Mouse (Mus musculus) adrenal gland, postnatal 4 days (tissue): Measurements from ENCODE around the gene Ncoa5. TPM values are rescaled to one million over a fixed set of nuclear protein-coding genes. Genes with fewer than 3 reads are reported as not detected.

Experiments used
- DNase-seq, 2 experiments: peaks; one replicate each; pipeline ENCODE4 v3.0.0; 2021 to 2022; ENCODE audit warnings: low spot score in 2 of 2, mixed read lengths in 2 of 2
- total RNA-seq, 2 experiments: library from RNA; stranded (reverse); gene quantifications; 2 replicates each; pipeline ENCODE4 v1.2.3; 2021

Ncoa5 gene
- total RNA-seq, 2 experiments from 2014 or later: 43.7 to 50.1 TPM

- no peak for DNase-seq
Measured at GRCm38 (mm10) chr2:165050826-165051548, 16.3 kb upstream of the Ncoa5 start.

DNA sequence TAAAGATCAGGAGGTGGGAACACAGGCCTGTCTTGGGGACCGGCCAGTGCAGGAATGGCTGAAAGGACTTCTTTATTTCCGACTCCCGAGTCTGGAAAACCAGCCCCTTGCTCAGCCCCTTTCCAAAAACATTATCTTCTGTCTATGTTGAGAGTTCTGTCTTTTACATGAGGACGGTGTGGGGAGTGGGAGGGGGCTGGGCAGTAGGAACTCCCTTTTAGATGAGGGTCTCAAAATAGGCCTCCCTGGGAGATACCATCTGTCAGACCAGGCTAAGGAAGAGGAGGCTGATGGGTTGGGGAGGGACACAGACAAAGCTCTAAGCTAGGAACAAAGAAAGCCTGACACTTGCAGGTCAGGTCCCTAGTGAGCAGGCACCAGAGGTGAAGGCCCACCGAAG is 14.4 kb upstream of the Ncoa5 start:
- DNase-seq: no peak

- DNase-seq: no peak
Measured at GRCm38 (mm10) chr2:165043729-165044128, 9.1 kb upstream of the Ncoa5 start.

DNA sequence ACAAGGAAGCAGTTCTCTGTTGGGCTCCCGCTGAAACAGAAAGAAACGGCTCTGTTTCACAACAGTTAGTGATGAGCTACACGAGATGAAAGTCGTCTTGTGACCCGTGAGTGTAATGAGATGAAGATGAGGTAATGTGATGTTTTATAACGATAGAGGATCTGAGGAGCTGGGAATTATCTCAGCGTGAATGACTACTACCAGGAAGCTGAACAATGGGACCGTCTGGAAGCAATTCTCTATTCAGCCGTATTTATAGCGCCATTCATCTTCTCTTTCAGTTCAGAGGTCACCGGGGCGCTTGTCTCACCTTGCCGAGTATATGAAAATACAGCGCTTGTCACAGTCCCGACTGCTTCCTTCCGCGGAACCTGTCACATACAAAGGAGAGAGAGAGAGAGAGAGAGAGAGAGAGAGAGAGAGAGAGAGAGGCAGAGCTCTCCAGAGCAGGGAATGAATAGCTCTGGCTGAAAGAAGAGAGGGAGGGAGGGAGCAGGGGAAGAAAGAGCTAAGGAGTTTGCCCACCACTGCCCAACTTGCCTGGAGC is 8.5 kb upstream of the Ncoa5 start:
- no peak for DNase-seq

DNA sequence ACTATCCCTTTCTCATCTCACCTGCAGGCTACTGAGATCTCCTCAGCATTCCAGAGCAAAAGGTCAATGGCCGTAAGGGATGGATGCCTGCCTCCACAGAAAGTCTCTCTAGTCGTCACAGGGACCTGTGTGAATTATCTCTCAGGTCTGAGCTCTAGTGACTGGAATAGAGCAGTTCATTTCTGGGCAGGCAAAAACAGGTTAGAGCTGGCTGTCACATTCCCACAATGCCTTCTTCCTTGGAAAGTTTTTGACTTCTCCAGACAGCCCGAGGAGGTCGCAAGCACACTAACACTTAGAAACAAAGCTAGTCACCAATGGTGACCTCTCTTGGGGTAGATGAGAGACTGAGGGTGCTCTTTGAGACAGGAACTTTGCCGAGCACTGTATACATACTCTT is 7.5 kb upstream of the Ncoa5 start:
- no peak for DNase-seq

DNA sequence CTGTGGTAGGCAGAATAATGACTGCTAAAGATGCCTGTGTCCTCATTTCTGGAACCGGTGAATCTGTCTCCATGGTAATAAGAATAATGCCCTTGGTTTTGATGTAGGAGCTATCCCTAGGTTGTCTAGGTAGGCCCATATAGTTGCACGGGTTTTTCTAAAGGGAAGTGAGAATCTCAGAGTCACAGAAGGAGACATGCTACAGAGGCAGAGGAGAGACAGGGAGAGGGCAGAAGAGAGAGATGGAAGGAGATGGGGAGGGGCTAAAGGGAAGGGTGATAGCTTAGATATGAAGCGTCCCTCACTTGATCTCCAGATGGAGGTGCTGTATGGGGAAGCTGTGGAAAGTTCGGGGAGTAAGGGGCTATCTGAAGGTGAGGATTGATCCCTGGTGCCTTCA is 2.7 kb upstream of the Ncoa5 start:
- no peak for DNase-seq

GRCm38 (mm10) chr2:165035058-165035431 is 378 bp upstream of the Ncoa5 start:
- no peak for DNase-seq

GRCm38 (mm10) chr2:165033306-165033705 is 1.4 kb downstream of the Ncoa5 start:
- DNase-seq: no peak

DNA sequence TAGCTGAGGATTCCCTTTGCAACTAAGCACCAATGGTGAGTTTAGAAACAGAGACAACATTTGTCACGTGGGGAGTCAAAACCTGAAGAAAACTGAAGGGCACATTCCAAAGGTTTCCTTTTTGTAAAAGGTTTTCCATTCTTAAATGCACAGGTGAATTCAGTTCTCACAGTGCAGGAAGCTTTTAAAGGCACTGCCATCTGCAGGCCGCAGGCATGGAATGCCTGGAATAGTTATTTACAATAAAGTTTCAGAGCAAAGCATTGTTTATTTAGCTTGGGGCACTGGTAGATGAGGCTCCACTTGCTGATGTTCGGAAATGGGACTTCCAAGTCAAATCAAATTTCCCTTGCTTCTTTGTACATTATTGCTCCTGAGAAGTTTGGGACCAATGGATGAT is 2.1 kb downstream of the Ncoa5 start:
- no peak for DNase-seq

DNA sequence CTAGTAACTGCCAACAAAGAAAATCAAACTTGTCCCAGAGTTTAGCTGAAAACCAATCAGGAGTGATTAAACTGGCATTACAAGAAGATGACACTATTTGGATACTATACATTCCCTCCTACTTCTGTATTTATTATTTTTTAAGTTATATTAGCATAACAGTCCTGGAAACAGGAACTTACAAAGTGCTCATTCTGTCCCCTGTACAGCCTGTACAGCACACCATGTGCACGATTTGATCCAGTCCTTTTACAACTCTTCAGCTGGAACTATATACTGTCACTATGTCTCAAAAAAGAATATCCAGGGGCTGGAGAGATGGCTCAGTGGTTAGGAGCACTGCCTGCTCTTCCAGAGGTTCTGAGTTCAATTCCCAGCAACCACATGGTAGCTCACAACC is 7.5 kb downstream of the Ncoa5 start:
- DNase-seq: no peak

GRCm38 (mm10) chr2:165020490-165020889 is 14.2 kb downstream of the Ncoa5 start:
- no peak for DNase-seq

- no peak for DNase-seq
Measured at GRCm38 (mm10) chr2:165014935-165015334, 19.7 kb downstream of the Ncoa5 start.

DNA sequence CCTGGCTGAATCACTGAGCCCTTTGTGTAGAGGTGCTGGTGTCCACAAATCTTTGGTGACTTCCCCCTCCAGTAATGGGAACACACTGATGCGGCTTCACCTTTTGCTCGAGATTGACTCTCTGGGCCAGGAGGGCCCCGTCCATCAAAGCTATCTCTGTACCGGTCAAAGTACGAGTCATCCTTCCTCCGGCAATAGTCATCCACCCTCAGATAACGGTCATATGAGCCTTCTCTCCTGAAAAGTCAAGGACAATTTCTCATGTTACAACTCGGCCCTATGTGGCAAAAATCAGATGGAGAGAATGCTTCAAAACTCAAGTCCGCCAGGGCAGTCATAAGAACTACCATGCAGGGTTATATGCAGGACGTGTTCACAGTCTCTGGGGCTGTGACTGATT is 24.3 kb downstream of the Ncoa5 start:
- no peak for DNase-seq

DNA sequence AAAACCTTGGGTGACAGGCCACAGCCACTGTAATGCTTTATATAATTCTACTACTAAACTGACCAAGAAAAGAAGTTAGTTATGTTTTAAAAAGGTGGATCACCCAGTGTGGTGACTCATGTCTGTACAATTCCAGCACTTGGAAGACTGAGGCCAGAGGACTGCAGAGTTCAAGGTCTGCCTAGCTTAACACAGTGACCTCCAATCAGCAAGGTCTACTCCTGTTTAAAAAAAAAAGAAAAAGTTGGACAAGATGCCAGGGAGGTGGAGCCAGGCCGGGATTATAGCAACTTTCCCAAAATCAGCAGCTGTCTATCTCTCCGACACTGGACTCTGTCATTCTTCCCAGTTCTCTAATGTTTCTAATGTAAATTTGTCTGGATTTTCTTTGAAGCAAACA is 25.1 kb downstream of the Ncoa5 start:
- no peak for DNase-seq

DNA sequence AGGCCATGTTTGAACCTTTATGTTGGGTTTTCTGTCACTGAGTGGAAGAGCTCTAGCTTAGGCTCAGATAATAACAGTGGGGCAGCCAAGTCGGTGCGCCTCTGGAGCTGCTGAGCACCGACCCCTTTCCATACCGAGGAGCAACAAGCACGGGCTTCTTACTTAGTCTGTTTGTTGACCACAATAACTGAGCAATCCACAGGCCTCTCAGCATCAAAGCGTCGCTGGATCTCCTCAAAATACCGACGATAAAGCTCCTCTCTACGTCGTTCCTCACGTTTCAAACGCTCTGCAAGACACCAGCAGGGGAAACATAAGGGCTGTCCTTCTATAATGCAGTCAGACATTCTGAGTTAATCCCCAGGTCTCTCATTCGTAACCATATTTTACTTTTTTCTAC is 25.5 kb downstream of the Ncoa5 start:
- DNase-seq: no peak

- DNase-seq: no peak
Measured at GRCm38 (mm10) chr2:165007986-165008385, 26.7 kb downstream of the Ncoa5 start.

DNA sequence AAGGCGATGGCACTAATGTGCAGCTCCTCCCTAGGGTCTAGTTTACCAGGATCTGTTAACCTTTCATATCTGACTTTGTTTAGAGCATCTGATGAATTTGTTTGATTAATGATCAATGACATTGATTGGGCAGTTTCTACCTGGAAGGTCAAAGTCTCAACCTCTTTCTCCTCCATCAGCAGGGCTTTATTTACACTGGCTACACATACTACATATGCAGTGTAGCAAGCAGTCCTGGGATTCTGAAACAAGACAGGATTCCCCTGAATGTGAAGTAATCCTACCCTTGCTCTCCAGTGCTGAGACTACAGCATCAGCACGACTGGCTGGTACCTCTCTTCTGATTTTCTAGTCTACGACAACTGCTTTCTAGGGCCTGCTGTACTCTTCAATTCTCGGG is 27.9 kb downstream of the Ncoa5 start:
- DNase-seq: no peak

DNA sequence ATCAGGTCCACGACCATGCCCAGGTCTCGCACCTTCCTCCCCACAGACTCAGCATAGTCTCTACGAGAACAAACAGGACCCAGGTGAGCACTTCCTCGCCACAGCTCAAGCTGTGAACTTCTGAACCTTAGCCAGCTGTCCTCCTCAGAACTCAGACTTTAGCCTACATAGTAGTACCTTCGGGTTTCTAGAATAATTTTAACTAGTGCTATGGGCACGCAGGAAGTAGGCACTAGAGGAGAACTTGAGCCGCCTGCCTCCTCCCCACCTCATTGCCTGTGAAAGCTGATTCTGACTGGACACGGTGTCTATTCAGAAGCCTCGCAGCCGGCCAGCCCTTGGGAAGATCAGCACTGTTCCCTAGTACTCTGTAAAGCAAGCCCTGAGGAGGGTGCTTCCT is 30.4 kb downstream of the Ncoa5 start:
- DNase-seq: no peak

DNA sequence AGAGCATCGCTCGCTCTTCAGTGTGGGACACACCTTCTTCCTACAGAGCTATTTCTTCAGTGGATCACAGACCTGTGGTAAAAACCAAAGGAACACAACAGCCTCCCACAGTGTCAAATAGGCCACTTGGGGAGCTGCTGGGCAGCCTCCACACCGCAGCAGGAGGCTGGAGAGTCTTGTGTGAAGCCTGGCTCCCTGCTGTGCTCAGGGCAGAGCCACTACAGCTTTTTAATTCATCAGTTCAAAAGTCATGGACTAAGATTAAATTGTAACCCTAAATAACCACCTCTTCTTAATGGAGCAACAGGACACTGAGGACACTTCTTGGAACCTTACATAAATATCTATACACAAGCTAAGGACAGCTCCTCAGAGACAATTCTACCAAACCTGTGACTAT is 31.6 kb downstream of the Ncoa5 start:
- no peak for DNase-seq

GRCm38 (mm10) chr2:165001958-165002357 is 32.7 kb downstream of the Ncoa5 start:
- no peak for DNase-seq

DNA sequence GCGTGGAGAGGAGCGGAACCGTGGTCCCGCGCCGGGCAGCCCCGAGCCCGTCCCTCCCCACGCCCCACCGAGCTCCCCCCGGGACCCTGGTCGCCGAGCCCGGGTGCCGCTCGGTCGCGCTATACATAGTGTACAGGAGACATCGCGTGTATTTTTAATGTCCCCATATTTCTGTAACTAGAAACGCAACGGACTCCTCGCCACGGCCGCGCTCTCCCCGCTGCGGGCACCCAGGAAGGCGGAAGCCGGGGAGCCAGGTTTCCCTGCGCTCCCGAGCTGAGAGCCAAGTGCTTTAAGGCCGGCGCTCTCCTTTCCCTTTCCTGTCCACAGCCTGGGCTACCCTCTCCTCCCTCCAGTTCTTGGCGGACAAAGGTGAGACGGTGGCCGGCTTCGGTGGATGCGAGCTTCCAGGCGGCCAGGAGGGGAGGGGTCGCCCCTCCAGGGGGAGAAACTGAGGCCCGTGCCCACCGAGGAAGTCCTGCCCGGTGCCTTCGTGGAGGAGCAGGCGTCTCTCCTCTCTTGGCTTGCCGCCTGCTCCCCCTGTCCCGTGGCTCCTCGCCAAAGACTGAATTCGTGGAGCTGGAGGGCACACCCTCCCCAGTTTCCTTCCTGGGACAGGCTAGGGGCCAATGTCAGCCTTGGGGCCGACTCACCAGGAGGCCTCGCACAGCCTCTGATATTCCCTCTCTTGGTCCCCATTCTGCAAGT is 36.8 kb downstream of the Ncoa5 start:
- DNase-seq: peak in 1 of 2 experiments; percentile 36

DNA sequence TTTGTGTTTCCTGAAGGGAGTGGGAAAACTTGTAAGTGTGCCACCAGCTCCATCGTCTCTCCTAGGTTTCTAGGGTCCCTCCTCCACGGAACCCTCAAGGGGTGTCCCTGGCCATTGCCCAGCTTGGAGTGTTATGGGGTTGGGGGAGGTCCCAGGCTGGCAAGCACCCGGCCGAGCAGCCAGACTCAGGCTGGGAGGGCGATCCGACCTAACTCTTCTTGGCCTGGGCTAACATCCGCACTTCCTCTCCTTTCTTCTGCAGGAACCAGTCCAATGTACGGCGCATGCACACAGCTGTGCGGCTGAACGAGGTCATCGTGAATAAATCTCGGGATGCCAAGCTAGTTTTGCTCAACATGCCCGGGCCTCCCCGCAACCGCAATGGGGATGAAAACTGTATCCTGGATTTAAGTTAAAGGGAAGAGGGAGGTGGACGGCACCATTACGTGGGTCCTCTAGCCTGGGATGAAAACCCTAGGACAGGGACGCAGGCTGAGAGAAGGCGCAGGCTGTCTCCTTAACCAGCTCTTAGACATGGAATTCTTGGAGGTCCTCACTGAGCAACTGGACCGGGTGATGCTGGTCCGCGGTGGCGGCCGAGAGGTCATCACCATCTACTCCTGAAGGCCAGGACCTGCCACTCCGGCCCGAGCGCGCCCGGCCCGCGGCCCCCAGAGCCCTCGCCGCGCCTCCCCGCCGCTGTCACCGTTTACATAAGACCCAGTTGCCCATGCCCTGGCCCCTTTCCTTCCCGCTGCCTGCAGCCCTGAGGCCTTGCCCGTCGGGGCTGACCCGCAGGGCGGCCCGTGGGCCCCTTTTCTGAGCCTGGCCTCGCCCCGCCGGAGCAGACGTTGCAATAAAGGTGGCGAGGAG is 37.6 kb downstream of the Ncoa5 start:
- DNase-seq: no peak
